Mouse (Mus musculus): ENCODE data around the gene Rab33b. TPM values are rescaled to one million over a fixed set of nuclear protein-coding genes. Genes with fewer than 3 reads are reported as not detected.
"Not testable (repeated sequence)": the region's sequence is repeated elsewhere in the genome, so short reads cannot be mapped to it uniquely, and the experiment has no call there.

Rab33b gene
- 10 to 100 TPM; 22.8 to 25.4 TPM for total RNA-seq (2021)
- long read RNA-seq, experiment 1, transcript Rab33b-201 (2 exons, 3,492 nt) = major isoform, 36 of 38 reads
- long read RNA-seq, experiment 1, partial matches to known transcripts = 0 of 38 reads
- long read RNA-seq, experiment 1, other reads (novel, unspliced or antisense) = 2 of 38 reads
- long read RNA-seq, experiment 2, transcript Rab33b-201 (2 exons, 3,492 nt) = major isoform, 47 of 49 reads
- long read RNA-seq, experiment 2, partial matches to known transcripts = 0 of 49 reads
- long read RNA-seq, experiment 2, other reads (novel, unspliced or antisense) = 2 of 49 reads

- peak; percentile 50 for TF ChIP-seq CTCF (conservative IDR thresholded peaks at IDR 0.05)
- H3K27ac ChIP-seq = peak within 1 kb of the TSS; percentile 97
- peak; percentile 96 to 97 for DNase-seq (ENCODE audit: low spot score in 2 of 2)
- peak within 1 kb of the TSS; percentile 77 for H3K4me3 ChIP-seq
Observed at GRCm38 (mm10) chr3:51483741-51484359, at the start of gene Rab33b. TSS of gene Rab33b (plus strand) at chr3:51483920.

DNA sequence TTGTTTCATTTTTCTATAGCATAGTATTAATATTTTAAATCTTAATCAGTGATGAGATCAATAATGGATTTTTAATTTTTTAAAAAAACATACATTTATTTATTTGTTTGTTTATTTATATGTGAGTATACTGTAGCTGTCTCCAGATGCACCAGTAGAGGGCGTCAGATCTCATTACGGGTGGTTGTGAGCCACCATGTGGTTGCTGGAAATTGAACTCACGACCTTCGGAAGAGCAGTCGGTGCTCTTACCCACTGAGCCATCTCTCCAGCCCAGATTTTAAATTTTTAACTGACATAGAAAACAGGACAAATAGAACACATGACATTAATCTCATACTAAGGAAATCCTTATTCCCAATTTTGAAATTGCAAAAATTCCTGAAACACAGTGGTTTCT, 49.4 kb upstream of the Rab33b start:
- peak; percentile 46 for TF ChIP-seq CTCF (conservative IDR thresholded peaks at IDR 0.05)
- not testable (repeated sequence) for H3K4me3 ChIP-seq; DNase-seq (ENCODE audit: low spot score in 2 of 2); H3K27ac ChIP-seq

DNA sequence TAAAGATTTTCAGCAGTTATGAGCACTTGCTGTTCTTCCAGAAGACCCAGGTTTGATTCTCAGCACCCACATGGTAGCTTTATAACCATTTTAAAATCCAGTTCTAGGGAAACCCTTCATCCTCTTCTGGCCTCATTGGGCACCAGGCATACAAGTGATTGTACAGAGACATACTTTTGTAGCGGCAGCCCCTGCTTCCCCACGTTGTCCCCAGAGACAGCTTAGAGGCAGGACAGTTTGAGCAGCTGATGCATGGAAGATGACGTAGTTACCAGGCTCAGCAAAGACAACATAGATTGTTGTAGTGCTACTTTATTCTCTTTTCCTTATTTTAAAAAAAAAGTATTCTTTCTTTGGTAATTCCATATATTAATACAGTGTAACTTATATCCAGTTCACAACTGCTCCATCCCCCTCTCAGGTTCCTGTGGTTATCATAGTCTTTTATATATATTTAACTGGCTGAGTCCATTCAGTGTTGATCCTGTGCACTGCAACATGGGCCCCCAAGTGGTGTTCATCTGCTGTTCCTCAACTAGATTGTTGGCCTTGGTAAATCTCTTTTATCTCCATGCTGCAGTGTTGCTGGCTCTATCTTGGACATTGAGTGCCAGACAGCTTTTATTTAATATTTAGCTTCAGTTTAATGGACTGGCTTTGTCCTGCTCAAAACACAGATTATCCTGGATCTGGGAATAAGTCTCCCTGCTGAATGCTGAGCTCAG, 48.7 kb upstream of the Rab33b start:
- Histone ChIP-seq H3K27ac (no peak overlapping the region), H3K4me3 (no peak overlapping the region)
- DNase-seq (ENCODE audit: low spot score in 2 of 2) = no peak
- TF ChIP-seq CTCF (conservative IDR thresholded peaks at IDR 0.05) = no peak

DNA sequence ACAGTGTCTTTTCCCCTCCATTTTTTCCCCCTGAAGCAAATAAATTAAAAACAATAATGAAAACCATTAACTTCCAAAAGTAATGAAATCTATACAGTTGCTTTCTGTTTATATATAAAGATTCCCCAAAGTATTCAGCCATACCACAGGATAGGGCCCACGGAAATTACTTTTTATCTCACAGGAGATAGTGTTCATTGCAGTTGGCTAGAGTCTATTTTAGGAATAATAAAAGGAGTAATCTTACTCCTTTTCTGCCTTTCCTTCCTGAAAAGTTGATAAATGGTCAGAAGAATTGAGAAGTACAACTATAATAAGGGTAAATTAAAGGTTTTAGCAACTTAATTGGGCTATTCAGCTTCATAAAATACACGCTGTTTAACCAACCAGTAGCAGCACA, 15.2 kb upstream of the Rab33b start:
- TF ChIP-seq CTCF (conservative IDR thresholded peaks at IDR 0.05) = no peak
- H3K27ac ChIP-seq = no peak overlapping the region
- H3K4me3 ChIP-seq = no peak overlapping the region
- no peak for DNase-seq (ENCODE audit: low spot score in 2 of 2)

DNA sequence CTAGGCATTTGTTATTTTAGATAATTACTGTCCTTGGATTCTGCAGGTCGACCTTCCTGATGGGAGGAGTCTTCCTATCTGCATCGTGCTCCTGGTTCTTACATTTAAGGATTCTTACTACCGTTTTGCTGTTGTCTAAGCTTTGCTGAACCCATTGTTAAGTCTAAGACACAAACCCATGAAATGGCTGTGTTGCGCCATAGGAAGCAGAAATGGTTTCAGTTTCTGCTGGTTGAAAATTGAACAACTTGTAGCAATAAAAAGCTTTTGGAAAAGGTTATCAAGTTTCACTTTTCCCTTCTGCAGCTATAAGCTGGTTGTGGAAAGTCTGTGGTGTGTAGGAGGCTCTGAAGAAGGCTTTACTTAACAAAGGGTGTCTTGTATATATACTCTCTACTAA, 8.0 kb upstream of the Rab33b start:
- no peak for DNase-seq (ENCODE audit: low spot score in 2 of 2)
- no peak for TF ChIP-seq CTCF (conservative IDR thresholded peaks at IDR 0.05)
- Histone ChIP-seq H3K27ac (no peak overlapping the region), H3K4me3 (no peak overlapping the region)

DNA sequence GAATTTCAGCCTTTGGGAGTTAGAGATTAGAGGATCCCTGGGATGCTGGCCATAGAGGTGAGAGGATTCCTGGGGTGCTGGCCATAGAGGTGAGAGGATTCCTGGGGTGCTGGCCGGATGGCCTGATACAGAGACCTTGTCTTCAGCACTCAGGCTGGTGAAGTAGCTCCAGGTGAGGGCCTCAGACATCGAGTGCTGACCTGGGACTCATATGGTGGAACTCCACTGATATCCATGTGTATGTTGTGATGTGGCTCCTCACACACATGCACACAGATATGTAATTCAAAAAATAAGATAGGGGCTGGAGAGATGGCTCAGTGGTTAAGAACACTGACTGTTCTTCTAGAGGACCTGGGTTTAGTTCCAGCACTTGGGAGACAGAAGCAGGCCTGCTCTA, 3.8 kb upstream of the Rab33b start:
- H3K27ac ChIP-seq = no peak overlapping the region
- no peak overlapping the region for H3K4me3 ChIP-seq
- DNase-seq (ENCODE audit: low spot score in 2 of 2) = no peak
- TF ChIP-seq CTCF (conservative IDR thresholded peaks at IDR 0.05) = no peak

GRCm38 (mm10) chr3:51481059-51481458, 2.7 kb upstream of the Rab33b start:
- peak; percentile 44 to 64 for DNase-seq (ENCODE audit: low spot score in 2 of 2)
- Histone ChIP-seq H3K27ac (no peak overlapping the region), H3K4me3 (no peak overlapping the region)
- TF ChIP-seq CTCF (conservative IDR thresholded peaks at IDR 0.05) = peak; percentile 93

DNA sequence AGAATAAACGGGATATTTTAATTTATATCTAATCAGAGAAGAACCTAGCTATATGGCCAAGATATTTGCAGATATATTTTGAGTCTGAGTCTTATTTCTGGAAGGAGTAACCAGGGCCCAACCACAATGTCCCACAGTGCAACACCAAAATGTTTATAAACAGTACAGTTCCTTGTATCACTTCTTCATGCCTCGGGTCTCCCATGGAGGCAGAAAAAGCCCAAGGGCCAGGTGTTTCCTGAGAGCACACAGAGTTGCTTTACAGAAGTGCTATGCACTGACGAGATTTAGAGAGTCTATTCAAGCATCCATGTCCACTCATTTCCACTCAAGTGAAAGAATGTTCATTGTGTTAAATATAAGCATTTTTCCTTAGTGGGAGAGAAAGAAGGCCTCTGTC, 1.8 kb upstream of the Rab33b start:
- TF ChIP-seq CTCF (conservative IDR thresholded peaks at IDR 0.05) = no peak
- no peak overlapping the region for H3K4me3 ChIP-seq

DNA sequence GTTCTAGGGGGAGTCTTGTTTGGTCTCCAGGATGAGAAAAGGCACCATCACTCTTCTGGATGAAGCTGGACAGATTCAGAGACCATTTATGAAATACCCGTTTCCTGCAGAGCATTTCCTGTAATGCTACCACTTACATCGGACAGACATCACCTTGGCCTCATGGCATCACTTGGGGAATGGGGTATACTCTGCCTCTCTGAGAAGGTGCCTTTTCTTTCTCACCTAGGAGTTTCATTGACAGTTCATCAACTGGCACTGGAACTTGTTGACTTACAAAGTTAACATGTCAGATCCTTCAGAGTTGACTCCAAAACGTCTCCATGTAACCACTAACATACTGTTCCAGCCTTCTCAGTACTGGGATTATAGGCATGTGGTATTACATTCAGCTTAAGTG, 939 bp upstream of the Rab33b start:
- TF ChIP-seq CTCF (conservative IDR thresholded peaks at IDR 0.05) = no peak
- peak overlapping the region; percentile 77 for H3K4me3 ChIP-seq
- H3K27ac ChIP-seq = peak overlapping the region; percentile 97; the same call in 1 of the 2 replicates
- DNase-seq (ENCODE audit: low spot score in 2 of 2) = no peak

More for the DNA sequence above, 1.8 kb upstream of the Rab33b start:
- H3K27ac ChIP-seq = no peak overlapping the region
- DNase-seq (ENCODE audit: low spot score in 2 of 2) = no peak

DNA sequence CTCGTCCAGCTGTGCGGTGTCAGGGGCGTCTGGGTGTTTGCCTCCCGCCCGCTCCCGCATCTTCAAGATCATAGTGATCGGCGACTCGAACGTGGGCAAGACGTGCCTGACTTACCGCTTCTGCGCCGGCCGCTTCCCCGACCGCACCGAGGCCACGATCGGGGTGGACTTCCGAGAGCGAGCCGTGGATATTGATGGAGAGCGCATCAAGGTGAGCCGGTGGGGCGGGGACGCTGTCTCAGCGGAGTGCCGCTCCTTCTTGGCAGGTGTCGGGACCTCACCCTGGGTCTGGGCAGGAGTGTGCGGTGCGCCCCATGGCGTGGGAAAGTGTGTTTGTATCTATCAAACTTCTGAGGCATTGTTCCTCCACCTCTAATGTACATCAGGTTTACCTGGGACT, 650 bp downstream of the Rab33b start:
- no peak for TF ChIP-seq CTCF (conservative IDR thresholded peaks at IDR 0.05)
- peak overlapping the region; percentile 97 for H3K27ac ChIP-seq
- H3K4me3 ChIP-seq = peak overlapping the region; percentile 77
- DNase-seq (ENCODE audit: low spot score in 2 of 2) = no peak

DNA sequence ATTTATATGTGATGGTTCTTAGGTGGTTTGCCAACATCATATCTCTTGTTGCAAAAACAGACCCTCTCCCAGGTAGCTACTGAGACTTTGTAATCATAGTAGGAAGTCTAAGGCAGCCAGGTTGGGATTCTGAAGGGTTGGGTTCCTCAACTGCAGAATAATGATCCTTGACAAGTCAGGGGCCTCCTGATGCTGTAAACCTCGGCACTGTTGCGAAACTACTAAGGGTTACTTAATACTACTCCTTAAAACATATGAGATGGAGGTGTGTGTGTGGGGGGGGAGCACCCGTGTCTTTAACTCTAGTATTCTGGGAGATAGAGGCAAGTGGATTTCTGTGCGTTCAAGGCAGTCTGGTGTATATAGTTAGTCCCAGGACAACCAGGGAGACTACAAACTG, 1.6 kb downstream of the Rab33b start:
- Histone ChIP-seq H3K27ac (peak overlapping the region; percentile 97; the same call in 1 of the 2 replicates), H3K4me3 (peak overlapping the region; percentile 77)
- no peak for TF ChIP-seq CTCF (conservative IDR thresholded peaks at IDR 0.05)
- no peak for DNase-seq (ENCODE audit: low spot score in 2 of 2)

DNA sequence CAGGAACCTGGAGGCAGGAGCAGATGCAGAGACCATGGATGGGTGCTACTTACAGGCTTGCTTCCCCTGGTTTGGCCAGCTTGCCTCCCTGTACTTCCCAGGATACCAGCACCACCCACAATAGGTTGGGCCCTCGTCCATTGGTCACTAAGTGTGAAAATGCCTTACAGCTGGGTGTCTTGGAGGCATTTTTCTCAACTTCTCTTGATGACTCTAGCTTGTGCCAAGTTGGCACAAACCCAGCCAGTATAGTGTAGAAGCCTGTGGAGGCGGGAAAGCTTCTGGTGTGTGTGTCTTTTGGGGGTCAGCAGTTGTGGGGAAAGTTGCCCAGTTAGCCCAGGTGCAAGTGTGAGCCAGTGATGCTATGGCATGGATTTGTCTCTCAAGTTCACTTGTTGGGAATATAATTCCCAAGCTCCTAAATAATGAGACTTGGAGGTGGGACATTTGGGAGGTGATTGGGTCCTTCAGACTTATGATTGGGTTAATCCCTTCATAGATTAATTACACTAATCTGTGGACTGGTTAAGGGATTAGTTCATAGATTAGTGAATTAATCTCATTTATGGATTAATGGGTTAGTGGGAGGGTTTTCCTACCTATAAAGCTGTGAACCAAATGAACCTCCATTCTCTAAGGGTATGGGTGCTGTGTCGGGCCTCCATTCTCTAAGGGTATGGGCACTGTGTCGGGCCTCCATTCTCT, 2.9 kb downstream of the Rab33b start:
- no peak for TF ChIP-seq CTCF (conservative IDR thresholded peaks at IDR 0.05)
- no peak for DNase-seq (ENCODE audit: low spot score in 2 of 2)
- Histone ChIP-seq H3K27ac (no peak overlapping the region), H3K4me3 (no peak overlapping the region)

Data from layer of hippocampus, adult 2 months (tissue).